Comparison of ENCODE assay signal across 16 mouse cellular contexts in genomic region chr5:54235226-54235625, GRCm38 (mm10).
DNase-seq lines count a peak whose midpoint lies in the region; ATAC-seq and TF ChIP-seq lines count a peak whose summit lies in the region.
"Had no signal": no experiment of that assay in that cellular context is flagged by ENCODE, and none has a peak within 500 bp of the region (broad histone marks: within the 10 kb centered on the region; RNA-seq: fewer than 3 reads in every experiment).

No protein-coding gene starts in this region.

- H3K27ac ChIP-seq in embryonic facial prominence, embryonic 14.5 days (replicated peaks; ENCODE audit: low read depth, low read length) = no peak overlapping the region
- H3K27ac ChIP-seq in embryonic facial prominence, embryonic 10.5 days (replicated peaks) = no peak overlapping the region
- H3K27ac ChIP-seq in midbrain, postnatal 0 days (ENCODE audit: low read depth, low read length) = no peak overlapping the region
- H3K27ac ChIP-seq in midbrain, embryonic 10.5 days (replicated peaks) = no peak overlapping the region
- H3K27ac ChIP-seq: heart, adult 2 months; kidney, postnatal 0 days; limb, embryonic 15.5 days had no signal

- no peak overlapping the region for H3K9ac ChIP-seq in embryonic facial prominence, embryonic 14.5 days (ENCODE audit: low read depth, low read length)
- no peak overlapping the region for H3K9ac ChIP-seq in midbrain, postnatal 0 days (replicated peaks; ENCODE audit: low read length, poor library complexity, severe bottlenecking)
- H3K9ac ChIP-seq: limb, embryonic 15.5 days had no signal

- no peak for TF ChIP-seq CTCF in midbrain, postnatal 0 days (IDR thresholded peaks at IDR 0.05)

- no peaks in the 10 kb centered on the region for H3K27me3 ChIP-seq in embryonic facial prominence, embryonic 14.5 days (replicated peaks; ENCODE audit: control insufficient read depth, insufficient read depth, low read length)
- no peaks in the 10 kb centered on the region for H3K27me3 ChIP-seq in embryonic facial prominence, embryonic 10.5 days (replicated peaks; ENCODE audit: low read depth, poor library complexity, severe bottlenecking)
- no peaks in the 10 kb centered on the region for H3K27me3 ChIP-seq in midbrain, postnatal 0 days (ENCODE audit: insufficient read depth, low read length)
- no peaks in the 10 kb centered on the region for H3K27me3 ChIP-seq in midbrain, embryonic 10.5 days (ENCODE audit: low read depth, poor library complexity, severe bottlenecking)
- H3K27me3 ChIP-seq: limb, embryonic 15.5 days; megakaryocyte, embryonic 14.5 days had no signal

- no peak overlapping the region for H3K4me3 ChIP-seq in embryonic facial prominence, embryonic 14.5 days (ENCODE audit: low read depth, low read length)
- no peak overlapping the region for H3K4me3 ChIP-seq in embryonic facial prominence, embryonic 10.5 days
- H3K4me3 ChIP-seq in midbrain, postnatal 0 days (ENCODE audit: low read depth, low read length) = no peak overlapping the region
- H3K4me3 ChIP-seq in midbrain, embryonic 10.5 days = no peak overlapping the region
- H3K4me3 ChIP-seq: heart, adult 2 months; limb, embryonic 15.5 days; megakaryocyte, embryonic 14.5 days had no signal

- no peak overlapping the region for H3K4me2 ChIP-seq in embryonic facial prominence, embryonic 14.5 days (ENCODE audit: low read depth, low read length)
- no peak overlapping the region for H3K4me2 ChIP-seq in midbrain, postnatal 0 days (ENCODE audit: low read depth, low read length, poor library complexity, severe bottlenecking)
- H3K4me2 ChIP-seq: limb, embryonic 15.5 days had no signal

- no peak for DNase-seq in embryonic facial prominence, embryonic 14.5 days (ENCODE audit: low spot score)
- DNase-seq in embryonic facial prominence, embryonic 10.5 days (ENCODE audit: low spot score) = no peak
- peak; percentile 19 for DNase-seq in midbrain, postnatal 0 days (ENCODE audit: low spot score)
- DNase-seq in midbrain, embryonic 10.5 days (ENCODE audit: low spot score) = no peak
- DNase-seq in layer of hippocampus, postnatal 36 days = peak; percentile 37 to 43
- DNase-seq in right cerebral cortex, postnatal 25 days = peak; percentile 67
- DNase-seq in urinary bladder, postnatal 36 days (ENCODE audit: low spot score in 2 of 2) = no peak
- DNase-seq in thymus, postnatal 36 days = no peak
- DNase-seq: adrenal gland, adult 2 months; heart, adult 2 months; heart, postnatal 14 days; lung, adult 2 months; thymus, postnatal 14 days had no signal

- H3K36me3 ChIP-seq in embryonic facial prominence, embryonic 14.5 days (ENCODE audit: control insufficient read depth, insufficient read depth, low read length) = no peaks in the 10 kb centered on the region
- no peaks in the 10 kb centered on the region for H3K36me3 ChIP-seq in embryonic facial prominence, embryonic 10.5 days (replicated peaks)
- no peaks in the 10 kb centered on the region for H3K36me3 ChIP-seq in midbrain, postnatal 0 days (ENCODE audit: insufficient read depth, low read length)
- H3K36me3 ChIP-seq in midbrain, embryonic 10.5 days = no peaks in the 10 kb centered on the region
- H3K36me3 ChIP-seq: limb, embryonic 15.5 days had no signal

- H3K9me3 ChIP-seq in embryonic facial prominence, embryonic 14.5 days (ENCODE audit: control insufficient read depth, low read length) = no peaks in the 10 kb centered on the region
- no peaks in the 10 kb centered on the region for H3K9me3 ChIP-seq in embryonic facial prominence, embryonic 10.5 days
- no peaks in the 10 kb centered on the region for H3K9me3 ChIP-seq in midbrain, postnatal 0 days (ENCODE audit: low read length)
- H3K9me3 ChIP-seq in midbrain, embryonic 10.5 days (replicated peaks) = no peaks in the 10 kb centered on the region
- H3K9me3 ChIP-seq: limb, embryonic 15.5 days; megakaryocyte, embryonic 14.5 days had no signal

- no peaks in the 10 kb centered on the region for H3K4me1 ChIP-seq in embryonic facial prominence, embryonic 14.5 days (ENCODE audit: control insufficient read depth, insufficient read depth, low read length)
- no peaks in the 10 kb centered on the region for H3K4me1 ChIP-seq in embryonic facial prominence, embryonic 10.5 days
- H3K4me1 ChIP-seq in midbrain, postnatal 0 days (ENCODE audit: insufficient read depth, low read length) = no peaks in the 10 kb centered on the region
- no peaks in the 10 kb centered on the region for H3K4me1 ChIP-seq in midbrain, embryonic 10.5 days
- H3K4me1 ChIP-seq: limb, embryonic 15.5 days; megakaryocyte, embryonic 14.5 days had no signal

- WGBS in embryonic facial prominence, embryonic 14.5 days = 59% methylated on average over 6 of the region's 6 CpGs
- 63% methylated on average over 6 of the region's 6 CpGs for WGBS in embryonic facial prominence, embryonic 10.5 days
- WGBS in midbrain, postnatal 0 days = 51% methylated on average over 6 of the region's 6 CpGs
- WGBS in midbrain, embryonic 10.5 days = 70% methylated on average over 6 of the region's 6 CpGs

- peak; percentile 30; the same call in 1 of the 2 replicates for ATAC-seq in embryonic facial prominence, embryonic 14.5 days (ENCODE audit: low read depth)
- no peak for ATAC-seq in midbrain, postnatal 0 days (ENCODE audit: low FRiP score)

Comparison
In these comparisons a context has a peak if more than half of its experiments do, and no peak if none do; other contexts are left out.
1. DNase-seq: peak in midbrain, postnatal 0 days (single experiment), layer of hippocampus, postnatal 36 days (2 of 2) and right cerebral cortex, postnatal 25 days (single experiment); none in embryonic facial prominence, embryonic 14.5 days (single experiment), embryonic facial prominence, embryonic 10.5 days (single experiment), midbrain, embryonic 10.5 days (single experiment), urinary bladder, postnatal 36 days (0 of 2) and thymus, postnatal 36 days (0 of 2).